Mouse (Mus musculus) limb, embryonic 12.5 days (tissue): ENCODE results near the gene Slc12a7. TPM values are rescaled to one million over a fixed set of nuclear protein-coding genes. Genes with fewer than 3 reads are reported as not detected.

Experiments
- ATAC-seq: fragments of 200-750 bp; cut with Nextera tagmentation; 2 replicates; pipeline ENCODE4 v1.8.0; 2017; ENCODE audit warnings: low read depth, moderate TSS enrichment; ENCODE audit not compliant: insufficient number of reproducible peaks, insufficient read depth, low FRiP score, low TSS enrichment
- H3K27ac ChIP-seq: fragments of 300-500 bp; sonication (generic); 2 replicates; pipeline ENCODE4 v1.5.1; 2016; ENCODE audit warnings: mild to moderate bottlenecking, moderate library complexity
- H3K27me3 ChIP-seq: fragments of 300-500 bp; sonication (generic); 2 replicates; pipeline ENCODE4 v1.6.1; 2016; ENCODE audit warnings: mild to moderate bottlenecking, moderate library complexity
- H3K36me3 ChIP-seq: fragments of 300-500 bp; sonication (generic); 2 replicates; pipeline ENCODE4 v1.6.1; 2016; ENCODE audit warnings: mild to moderate bottlenecking, moderate library complexity
- H3K4me1 ChIP-seq: fragments of 300-500 bp; sonication (generic); replicated peaks from 2 replicates; pipeline ENCODE4 v1.6.1; 2016
- H3K4me2 ChIP-seq: fragments of 300-500 bp; sonication (generic); 2 replicates; pipeline ENCODE4 v1.6.1; 2016; ENCODE audit warnings: mild to moderate bottlenecking, moderate library complexity
- H3K4me3 ChIP-seq: fragments of 300-500 bp; sonication (generic); replicated peaks from 2 replicates; pipeline ENCODE4 v1.5.1; 2016; ENCODE audit warnings: mild to moderate bottlenecking
- H3K9ac ChIP-seq: fragments of 300-500 bp; sonication (generic); replicated peaks from 2 replicates; pipeline ENCODE4 v1.6.1; 2016; ENCODE audit warnings: mild to moderate bottlenecking, moderate library complexity
- H3K9me3 ChIP-seq: fragments of 300-500 bp; sonication (generic); 2 replicates; pipeline ENCODE4 v1.6.1; 2016; ENCODE audit warnings: mild to moderate bottlenecking, moderate library complexity
- WGBS: fragments of 180-500 bp; shearing (Covaris S2); methylation state at CpG from one replicate; pipeline ENCODE4 v1.1.7; 2016; 5-methylcytosine and 5-hydroxymethylcytosine counted together
- polyA plus RNA-seq: library from polyadenylated mRNA; unstranded; fragments of >200 nt; fragmentation: Nextera tagmentation; extraction: Ambion mirVana; gene quantifications from 2 replicates; pipeline ENCODE4 v1.2.1, GENCODE M21; 2016

The Slc12a7 gene
- polyA plus RNA-seq, 1 experiment from 2014 or later = 42.7 TPM

DNA sequence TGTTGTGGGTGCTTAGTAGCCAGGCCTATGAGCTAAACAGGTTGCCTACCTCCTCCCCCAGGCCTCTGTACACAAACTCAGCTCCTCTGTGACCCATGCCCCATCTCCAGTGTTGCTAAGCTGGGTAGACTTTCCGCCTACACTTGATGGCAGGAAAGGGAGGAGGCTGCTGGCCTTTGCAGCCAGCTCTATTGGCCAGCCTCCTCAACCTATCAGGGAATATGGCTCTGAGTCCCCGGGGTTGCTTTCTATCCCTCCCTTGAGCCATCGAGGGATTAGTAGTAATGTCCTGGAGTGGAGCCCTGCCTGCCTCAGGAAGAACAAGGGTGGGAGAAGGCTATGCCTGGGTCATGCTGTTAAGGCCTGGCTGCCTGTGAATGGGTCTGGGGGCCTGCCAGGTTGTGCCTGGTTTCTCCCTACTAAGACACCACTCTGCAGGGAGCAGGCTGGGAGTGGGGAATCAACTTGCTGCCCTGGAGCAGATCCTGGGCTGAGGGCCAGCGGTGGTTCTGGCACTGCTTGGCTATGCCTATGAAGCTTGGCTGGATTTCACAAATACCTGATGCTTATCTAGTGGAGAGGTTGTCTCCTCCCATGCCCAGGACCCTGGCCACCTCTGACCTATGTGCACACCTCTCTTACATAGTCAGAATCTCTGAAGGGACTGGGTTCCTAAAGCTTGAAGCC is 40.8 kb downstream of the Slc12a7 start:
- Histone ChIP-seq H3K27me3 (no peaks in the 10 kb centered on the region), H3K9me3 (no peaks in the 10 kb centered on the region), H3K9ac (no peak overlapping the region), H3K4me1 (peaks cover 45% of the 10 kb centered on the region), H3K27ac (peak overlapping the region; percentile 74; the same call in 1 of the 2 replicates), H3K4me3 (no peak overlapping the region), H3K36me3 (peaks cover 34% of the 10 kb centered on the region), H3K4me2 (no peak overlapping the region)
- WGBS = 62% methylated on average over 4 of the region's 4 CpGs
- ATAC-seq = no peak; the same call in 1 of the 2 replicates

DNA sequence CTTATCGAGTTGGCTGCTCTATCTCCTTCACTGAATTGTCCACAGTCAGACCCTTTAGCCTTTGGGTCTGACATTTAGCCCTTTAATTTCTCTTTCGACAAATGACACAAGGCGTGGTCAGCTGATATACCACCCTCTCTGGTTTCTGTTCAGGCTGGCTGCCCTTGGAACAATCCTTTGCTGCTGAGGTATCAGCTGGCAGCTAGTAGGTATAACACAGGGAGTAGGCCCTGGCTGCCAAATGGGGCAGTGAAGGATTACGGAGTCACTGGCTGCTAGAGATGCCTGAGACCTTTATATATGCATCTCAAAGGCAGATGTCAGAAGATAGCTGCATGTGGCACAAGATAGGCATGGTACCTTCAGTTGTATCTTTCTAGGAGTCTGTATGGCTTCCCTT is 42.9 kb downstream of the Slc12a7 start:
- 82% methylated on average over 4 of the region's 4 CpGs for WGBS
- Histone ChIP-seq H3K9ac (no peak overlapping the region), H3K9me3 (no peaks in the 10 kb centered on the region)

DNA sequence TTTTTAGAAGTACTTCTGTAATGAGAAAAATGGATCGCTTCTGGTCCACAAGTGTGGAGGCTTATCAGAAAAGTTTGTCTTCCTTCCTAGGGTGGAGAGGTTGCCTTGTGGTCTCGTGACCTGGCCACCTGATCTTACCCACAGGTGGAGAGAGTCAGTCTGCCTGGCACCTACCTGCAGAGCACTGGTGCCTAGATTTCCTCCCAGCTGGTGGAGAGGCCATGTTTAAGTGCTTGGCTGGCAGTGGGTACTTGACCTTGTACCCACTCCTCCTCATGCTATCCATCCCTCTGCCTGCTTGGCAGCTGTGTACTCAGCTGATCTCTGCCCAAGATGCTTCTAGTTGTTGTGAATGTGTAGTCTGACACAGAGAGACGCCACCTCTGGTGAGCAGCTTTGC is 44.7 kb downstream of the Slc12a7 start:
- no peak overlapping the region for H3K4me3 ChIP-seq
- H3K27me3 ChIP-seq = no peaks in the 10 kb centered on the region
- 78% methylated on average over 3 of the region's 3 CpGs for whole genome bisulfite sequencing
- no peak overlapping the region for H3K27ac ChIP-seq
- H3K4me2 ChIP-seq = no peak overlapping the region
- peaks cover 14% of the 10 kb centered on the region for H3K4me1 ChIP-seq
- peaks cover 24% of the 10 kb centered on the region for H3K36me3 ChIP-seq
- H3K9me3 ChIP-seq = no peaks in the 10 kb centered on the region
- ATAC-seq = no peak
- H3K9ac ChIP-seq = no peak overlapping the region

More for the DNA sequence above, 42.9 kb downstream of the Slc12a7 start:
- Histone ChIP-seq H3K4me2 (no peak overlapping the region), H3K27ac (no peak overlapping the region), H3K36me3 (peaks cover 24% of the 10 kb centered on the region; the same call in 1 of the 2 replicates), H3K4me1 (peaks cover 28% of the 10 kb centered on the region), H3K27me3 (no peaks in the 10 kb centered on the region), H3K4me3 (no peak overlapping the region)
- no peak for ATAC-seq

- Histone ChIP-seq H3K9ac (no peak overlapping the region), H3K36me3 (peaks cover 47% of the 10 kb centered on the region), H3K27ac (no peak overlapping the region), H3K4me1 (peaks cover 4% of the 10 kb centered on the region; the same call in 1 of the 2 replicates), H3K9me3 (no peaks in the 10 kb centered on the region), H3K4me3 (no peak overlapping the region), H3K27me3 (no peaks in the 10 kb centered on the region), H3K4me2 (no peak overlapping the region)
- no peak for ATAC-seq
- WGBS = 45% methylated on average over 5 of the region's 5 CpGs
Observed at GRCm38 (mm10) chr13:73782486-73782885, 49.6 kb downstream of the Slc12a7 start.

DNA sequence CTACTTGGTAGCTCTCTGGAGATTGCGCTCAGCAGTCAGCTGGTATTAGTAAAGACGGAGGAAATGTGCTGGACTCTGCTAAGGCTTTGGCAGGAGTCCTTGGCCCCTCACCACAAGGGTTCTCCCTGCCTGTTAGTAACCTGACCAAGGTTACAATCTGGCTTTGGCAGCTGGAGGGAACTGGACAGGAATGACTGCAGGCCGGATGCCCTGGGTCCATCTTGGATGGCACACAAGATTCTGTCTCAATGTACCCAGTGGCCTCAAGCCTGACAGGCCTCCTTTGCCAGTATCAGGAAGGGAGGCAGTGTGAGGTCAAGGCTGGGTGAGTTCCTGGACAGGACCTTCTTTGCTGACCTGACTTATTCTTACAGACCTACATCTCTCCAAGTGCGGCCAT is 59.3 kb downstream of the Slc12a7 start:
- Histone ChIP-seq H3K27me3 (no peaks in the 10 kb centered on the region), H3K36me3 (peaks cover 98% of the 10 kb centered on the region), H3K4me3 (no peak overlapping the region), H3K9me3 (no peaks in the 10 kb centered on the region), H3K27ac (no peak overlapping the region), H3K4me1 (no peaks in the 10 kb centered on the region), H3K4me2 (no peak overlapping the region), H3K9ac (no peak overlapping the region)
- WGBS = 95% methylated on average over 4 of the region's 4 CpGs
- no peak for ATAC-seq

- WGBS = 88% methylated on average over 5 of the region's 5 CpGs
- Histone ChIP-seq H3K27ac (no peak overlapping the region), H3K4me1 (no peaks in the 10 kb centered on the region), H3K36me3 (peaks cover 98% of the 10 kb centered on the region), H3K4me3 (no peak overlapping the region), H3K9me3 (no peaks in the 10 kb centered on the region), H3K4me2 (no peak overlapping the region), H3K9ac (no peak overlapping the region), H3K27me3 (no peaks in the 10 kb centered on the region)
- no peak for ATAC-seq
Observed at GRCm38 (mm10) chr13:73793171-73793570, 60.3 kb downstream of the Slc12a7 start.

GRCm38 (mm10) chr13:73799110-73799509 is 66.2 kb downstream of the Slc12a7 start:
- Histone ChIP-seq H3K9ac (no peak overlapping the region), H3K27ac (no peak overlapping the region), H3K27me3 (no peaks in the 10 kb centered on the region), H3K4me3 (no peak overlapping the region), H3K4me2 (no peak overlapping the region), H3K4me1 (no peaks in the 10 kb centered on the region), H3K9me3 (no peaks in the 10 kb centered on the region), H3K36me3 (peaks cover 99% of the 10 kb centered on the region)
- ATAC-seq = no peak
- WGBS = 90% methylated on average over 5 of the region's 5 CpGs

- ATAC-seq = no peak
- Histone ChIP-seq H3K4me2 (no peak overlapping the region), H3K9ac (no peak overlapping the region), H3K36me3 (peaks cover 99% of the 10 kb centered on the region), H3K27me3 (no peaks in the 10 kb centered on the region), H3K4me3 (no peak overlapping the region), H3K4me1 (no peaks in the 10 kb centered on the region), H3K9me3 (no peaks in the 10 kb centered on the region), H3K27ac (no peak overlapping the region)
- 89% methylated on average over 8 of the region's 8 CpGs for WGBS
Observed at GRCm38 (mm10) chr13:73803450-73804178, 70.7 kb downstream of the Slc12a7 start.

- Histone ChIP-seq H3K9ac (no peak overlapping the region), H3K4me1 (no peaks in the 10 kb centered on the region), H3K27ac (no peak overlapping the region), H3K27me3 (no peaks in the 10 kb centered on the region), H3K36me3 (peaks cover 99% of the 10 kb centered on the region), H3K4me3 (no peak overlapping the region), H3K4me2 (no peak overlapping the region), H3K9me3 (no peaks in the 10 kb centered on the region)
- WGBS = 94% methylated on average over 5 of the region's 5 CpGs
- no peak for ATAC-seq
Observed at GRCm38 (mm10) chr13:73804914-73805313, 72.0 kb downstream of the Slc12a7 start.

DNA sequence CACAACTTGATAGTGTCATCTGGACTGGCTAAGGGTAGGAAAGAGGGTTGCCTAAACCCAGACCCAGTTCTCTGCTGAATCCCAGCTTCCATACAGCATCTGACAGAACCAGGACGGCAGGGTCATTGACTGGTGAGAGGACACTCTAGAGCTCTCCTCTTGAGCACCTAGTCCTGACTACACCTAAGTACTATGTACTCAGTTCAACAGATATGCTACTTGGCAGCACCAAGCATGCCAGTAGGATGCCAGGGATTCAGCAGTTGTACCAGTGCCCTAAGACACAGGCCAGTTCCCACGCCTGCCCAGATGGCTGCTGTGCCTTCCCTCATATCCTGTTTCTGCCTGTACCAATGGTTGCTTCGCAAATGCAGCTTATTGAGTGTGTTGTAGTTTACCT is 80.0 kb downstream of the Slc12a7 start:
- Histone ChIP-seq H3K9me3 (no peaks in the 10 kb centered on the region), H3K27me3 (no peaks in the 10 kb centered on the region), H3K36me3 (peaks cover 98% of the 10 kb centered on the region), H3K27ac (no peak overlapping the region), H3K4me3 (no peak overlapping the region), H3K9ac (no peak overlapping the region), H3K4me1 (no peaks in the 10 kb centered on the region), H3K4me2 (no peak overlapping the region)
- no peak for ATAC-seq
- 99% methylated on average over 3 of the region's 3 CpGs for WGBS

DNA sequence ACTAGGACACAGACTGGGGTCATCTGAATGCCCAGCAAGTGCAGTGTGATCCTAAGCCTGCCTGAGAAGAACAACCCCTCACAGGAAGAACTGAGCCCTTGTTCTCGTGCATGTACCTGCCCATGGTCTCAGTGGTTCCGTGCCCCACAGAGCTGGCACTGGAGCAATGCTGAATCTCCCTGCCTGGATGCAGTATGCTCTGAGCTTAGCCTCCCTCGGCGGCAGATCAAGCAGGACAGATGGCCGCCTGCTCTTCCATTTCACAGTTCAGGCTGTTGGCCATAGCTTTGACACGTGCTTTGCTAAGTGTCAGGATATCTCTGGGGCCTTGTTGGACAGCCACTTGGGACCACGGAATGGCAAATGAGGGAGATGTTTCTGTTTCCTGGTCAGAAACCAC is 81.3 kb downstream of the Slc12a7 start:
- H3K4me2 ChIP-seq = no peak overlapping the region
- no peak for ATAC-seq
- H3K4me1 ChIP-seq = no peaks in the 10 kb centered on the region
- 92% methylated on average over 7 of the region's 7 CpGs for WGBS
- H3K4me3 ChIP-seq = no peak overlapping the region
- H3K36me3 ChIP-seq = peaks cover 93% of the 10 kb centered on the region
- no peaks in the 10 kb centered on the region for H3K27me3 ChIP-seq
- H3K27ac ChIP-seq = no peak overlapping the region
- no peak overlapping the region for H3K9ac ChIP-seq
- no peaks in the 10 kb centered on the region for H3K9me3 ChIP-seq
